Mouse (Mus musculus) midbrain, embryonic 16.5 days (tissue): ENCODE data around the gene Csmd2. TPM values are rescaled to one million over a fixed set of nuclear protein-coding genes. Genes with fewer than 3 reads are reported as not detected.
A peak's percentile ranks its signal among the peaks of the same experiment; 100 is the strongest.

Experiments used
- ATAC-seq: fragments of 200-750 bp; cut with Nextera tagmentation; 2 replicates; pipeline ENCODE4 v1.8.0; 2017; ENCODE audit warnings: moderate TSS enrichment
- H3K27ac ChIP-seq: fragments of 300-500 bp; sonication (generic); 2 replicates; pipeline ENCODE4 v1.5.1; 2014; ENCODE audit warnings: mild to moderate bottlenecking, low read length, mixed read lengths
- H3K27me3 ChIP-seq: fragments of 300-500 bp; sonication (generic); 2 replicates; pipeline ENCODE4 v1.6.1; 2014; ENCODE audit warnings: low read depth, low read length, mixed read lengths; ENCODE audit not compliant: control insufficient read depth, insufficient read depth
- H3K36me3 ChIP-seq: fragments of 300-500 bp; sonication (generic); 2 replicates; pipeline ENCODE4 v1.6.1; 2014; ENCODE audit warnings: mild to moderate bottlenecking, low read length, moderate library complexity, mixed read lengths; ENCODE audit not compliant: control insufficient read depth, insufficient read depth
- H3K4me1 ChIP-seq: fragments of 300-500 bp; sonication (generic); 2 replicates; pipeline ENCODE4 v1.6.1; 2014; ENCODE audit warnings: mild to moderate bottlenecking, low read length, mixed read lengths; ENCODE audit not compliant: control insufficient read depth, insufficient read depth
- H3K4me2 ChIP-seq: fragments of 300-500 bp; sonication (generic); 2 replicates; pipeline ENCODE4 v1.6.1; 2014; ENCODE audit warnings: mild to moderate bottlenecking, low read length, mixed read lengths
- H3K4me3 ChIP-seq: fragments of 300-500 bp; sonication (generic); 2 replicates; pipeline ENCODE4 v1.5.1; 2014; ENCODE audit warnings: low read depth, mild to moderate bottlenecking, low read length, moderate library complexity, mixed read lengths
- H3K9ac ChIP-seq: fragments of 300-500 bp; sonication (generic); 2 replicates; pipeline ENCODE4 v1.6.1; 2014; ENCODE audit warnings: low read depth, low read length, mixed read lengths
- H3K9me3 ChIP-seq: fragments of 300-500 bp; sonication (generic); replicated peaks from 2 replicates; pipeline ENCODE4 v1.6.1; 2014; ENCODE audit warnings: mild to moderate bottlenecking, low read length, mixed read lengths; ENCODE audit not compliant: control insufficient read depth, poor library complexity, severe bottlenecking
- WGBS: fragments of 180-500 bp; shearing (Covaris S2); extraction: QIAGEN DNeasy Blood & Tissue Kit; methylation state at CpG from one replicate; pipeline ENCODE4 v1.1.7; 2014; 5-methylcytosine and 5-hydroxymethylcytosine counted together
- polyA plus RNA-seq: library from polyadenylated mRNA; unstranded; fragments of >200 nt; fragmentation: Nextera tagmentation; extraction: Ambion mirVana; gene quantifications from 2 replicates; pipeline ENCODE4 v1.2.1, GENCODE M21; 2015

Gene Csmd2
- polyA plus RNA-seq, 1 experiment from 2014 or later = 13.7 TPM

DNA sequence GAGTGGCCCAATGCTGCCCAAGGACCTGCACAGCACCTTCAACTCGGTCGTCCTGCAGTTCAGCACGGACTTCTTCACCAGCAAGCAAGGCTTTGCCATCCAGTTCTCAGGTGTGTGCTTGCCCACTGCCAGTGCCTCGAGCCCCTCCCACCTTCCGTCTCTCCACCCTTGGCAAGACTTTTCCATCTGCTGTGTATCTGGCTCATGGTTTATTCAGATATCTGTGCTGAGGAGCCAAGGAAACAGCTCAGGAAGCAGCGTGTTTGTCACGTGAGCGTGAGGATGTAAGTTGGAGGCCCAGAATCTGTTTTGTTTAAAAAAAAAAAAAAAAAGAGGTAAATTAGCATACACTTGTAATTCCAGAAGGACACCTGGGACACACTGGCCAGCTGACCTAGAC, 455.1 kb downstream of the Csmd2 start:
- no peaks in the 10 kb centered on the region for H3K9me3 ChIP-seq
- H3K27me3 ChIP-seq = no peaks in the 10 kb centered on the region
- H3K4me2 ChIP-seq = no peak overlapping the region
- peaks cover 17% of the 10 kb centered on the region for H3K4me1 ChIP-seq
- ATAC-seq = no peak
- H3K4me3 ChIP-seq = no peak overlapping the region
- no peak overlapping the region for H3K9ac ChIP-seq
- 77% methylated on average over 8 of the region's 8 CpGs for WGBS
- peaks cover 6% of the 10 kb centered on the region; the same call in 1 of the 2 replicates for H3K36me3 ChIP-seq
- H3K27ac ChIP-seq = no peak overlapping the region

- no peak overlapping the region for H3K4me3 ChIP-seq
- H3K9me3 ChIP-seq = no peaks in the 10 kb centered on the region
- no peaks in the 10 kb centered on the region for H3K27me3 ChIP-seq
- H3K36me3 ChIP-seq = peaks cover 11% of the 10 kb centered on the region
- peak overlapping the region; percentile 34; the same call in 1 of the 2 replicates for H3K27ac ChIP-seq
- 36% methylated on average over 15 of the region's 15 CpGs for WGBS
- peaks cover 17% of the 10 kb centered on the region for H3K4me1 ChIP-seq
- H3K9ac ChIP-seq = no peak overlapping the region; the same call in 1 of the 2 replicates
- no peak overlapping the region for H3K4me2 ChIP-seq
- ATAC-seq = no peak
Measured at GRCm38 (mm10) chr4:128445514-128446260, 458.0 kb downstream of the Csmd2 start.

GRCm38 (mm10) chr4:128448831-128449431, 461.3 kb downstream of the Csmd2 start:
- no peak for ATAC-seq
- Histone ChIP-seq H3K4me3 (no peak overlapping the region), H3K9ac (no peak overlapping the region), H3K4me2 (no peak overlapping the region), H3K27ac (no peak overlapping the region), H3K9me3 (no peaks in the 10 kb centered on the region), H3K4me1 (peaks cover 25% of the 10 kb centered on the region), H3K36me3 (peaks cover 14% of the 10 kb centered on the region), H3K27me3 (no peaks in the 10 kb centered on the region)
- WGBS = 70% methylated on average over 12 of the region's 12 CpGs

DNA sequence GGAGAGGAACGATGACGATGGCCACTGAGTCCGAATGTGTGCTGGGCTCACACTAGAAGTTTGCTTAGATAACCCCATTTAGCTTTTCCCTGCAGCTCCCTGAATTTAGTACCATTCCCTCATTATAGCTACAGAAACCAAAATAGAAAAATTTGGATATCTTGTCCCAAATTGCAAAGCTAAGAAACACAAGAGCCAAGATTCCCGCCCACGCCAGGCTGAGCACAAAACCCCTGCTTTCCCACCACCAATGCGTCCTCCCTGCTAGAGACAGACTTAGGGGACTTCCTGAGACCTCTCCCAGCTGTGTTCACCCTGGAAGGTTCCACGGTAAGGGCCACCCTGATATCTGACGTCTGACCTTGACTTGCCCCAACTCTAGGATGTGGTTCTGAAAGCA, 462.5 kb downstream of the Csmd2 start:
- H3K4me3 ChIP-seq = no peak overlapping the region
- no peak for ATAC-seq
- H3K4me2 ChIP-seq = no peak overlapping the region
- no peak overlapping the region for H3K9ac ChIP-seq
- H3K27me3 ChIP-seq = no peaks in the 10 kb centered on the region
- no peak overlapping the region for H3K27ac ChIP-seq
- peaks cover 14% of the 10 kb centered on the region for H3K36me3 ChIP-seq
- WGBS = 91% methylated on average over 8 of the region's 8 CpGs
- H3K4me1 ChIP-seq = peaks cover 22% of the 10 kb centered on the region
- H3K9me3 ChIP-seq = no peaks in the 10 kb centered on the region

- Histone ChIP-seq H3K9me3 (no peaks in the 10 kb centered on the region), H3K4me2 (no peak overlapping the region), H3K27ac (peak overlapping the region; percentile 77), H3K4me1 (peaks cover 14% of the 10 kb centered on the region), H3K9ac (no peak overlapping the region; the same call in 1 of the 2 replicates), H3K4me3 (no peak overlapping the region), H3K27me3 (no peaks in the 10 kb centered on the region), H3K36me3 (peaks cover 14% of the 10 kb centered on the region)
- ATAC-seq = peak; percentile 82
- 20% methylated on average over 8 of the region's 8 CpGs for WGBS
Measured at GRCm38 (mm10) chr4:128450974-128451373, 463.3 kb downstream of the Csmd2 start.

DNA sequence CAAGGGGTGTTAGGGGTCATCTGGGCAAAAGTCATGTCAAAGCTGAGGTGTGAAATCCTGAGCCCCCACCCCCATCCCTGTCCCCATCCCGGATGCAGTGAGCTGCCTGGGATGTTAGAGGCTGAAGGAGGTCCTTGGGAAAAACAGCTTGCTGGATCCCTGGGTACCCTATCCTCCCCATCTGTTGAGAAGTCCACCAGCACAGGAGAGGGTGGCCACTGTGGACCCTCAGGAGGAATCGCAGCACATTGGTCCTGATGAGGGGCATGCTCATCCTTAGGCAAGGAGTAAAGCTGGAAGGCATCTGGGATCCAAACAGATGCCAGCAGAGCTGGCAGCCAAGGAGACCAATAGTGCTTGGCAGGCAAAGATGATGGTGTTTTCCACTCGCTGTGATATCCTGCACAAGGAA, 463.7 kb downstream of the Csmd2 start:
- H3K27ac ChIP-seq = peak overlapping the region; percentile 77
- H3K9ac ChIP-seq = no peak overlapping the region; the same call in 1 of the 2 replicates
- H3K36me3 ChIP-seq = peaks cover 14% of the 10 kb centered on the region
- H3K4me3 ChIP-seq = no peak overlapping the region
- H3K27me3 ChIP-seq = no peaks in the 10 kb centered on the region
- H3K4me1 ChIP-seq = peaks cover 10% of the 10 kb centered on the region
- 53% methylated on average over 3 of the region's 3 CpGs for WGBS
- H3K9me3 ChIP-seq = no peaks in the 10 kb centered on the region
- H3K4me2 ChIP-seq = no peak overlapping the region
- ATAC-seq = peak; percentile 30; the same call in 1 of the 2 replicates

DNA sequence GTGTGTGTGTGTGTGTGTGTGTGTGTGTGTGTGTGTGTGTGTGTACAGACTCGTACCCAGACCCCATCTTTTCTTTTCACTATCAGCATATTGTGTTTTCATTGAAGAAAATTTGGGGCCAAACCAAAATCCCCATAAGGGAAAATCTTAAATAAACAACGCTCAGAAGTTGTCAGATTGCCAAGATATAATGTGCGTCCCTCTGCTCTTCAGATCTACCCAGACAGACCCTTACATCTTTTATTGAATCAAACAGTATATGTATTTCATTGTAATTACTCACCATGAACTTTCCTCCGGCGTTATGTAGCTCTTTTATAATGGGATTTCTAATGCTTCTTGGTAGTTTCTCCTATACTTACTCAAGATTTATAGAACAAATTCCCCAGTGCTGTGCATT, 479.1 kb downstream of the Csmd2 start:
- WGBS = 91% methylated on average over 5 of the region's 5 CpGs
- Histone ChIP-seq H3K27ac (no peak overlapping the region), H3K4me1 (no peaks in the 10 kb centered on the region), H3K27me3 (no peaks in the 10 kb centered on the region), H3K36me3 (peaks cover 20% of the 10 kb centered on the region), H3K4me3 (no peak overlapping the region), H3K4me2 (no peak overlapping the region), H3K9me3 (no peaks in the 10 kb centered on the region), H3K9ac (no peak overlapping the region)
- no peak for ATAC-seq

GRCm38 (mm10) chr4:128468040-128468439, 480.4 kb downstream of the Csmd2 start:
- H3K4me1 ChIP-seq = no peaks in the 10 kb centered on the region
- H3K27ac ChIP-seq = no peak overlapping the region
- peaks cover 18% of the 10 kb centered on the region for H3K36me3 ChIP-seq
- ATAC-seq = no peak
- H3K4me3 ChIP-seq = no peak overlapping the region
- H3K27me3 ChIP-seq = no peaks in the 10 kb centered on the region
- 100% methylated on average over 1 of the region's 1 CpGs for WGBS
- H3K4me2 ChIP-seq = no peak overlapping the region
- H3K9ac ChIP-seq = no peak overlapping the region
- H3K9me3 ChIP-seq = no peaks in the 10 kb centered on the region

GRCm38 (mm10) chr4:128476249-128476648, 488.6 kb downstream of the Csmd2 start:
- Histone ChIP-seq H3K4me2 (no peak overlapping the region), H3K9ac (no peak overlapping the region), H3K4me3 (no peak overlapping the region), H3K4me1 (no peaks in the 10 kb centered on the region), H3K27me3 (no peaks in the 10 kb centered on the region), H3K27ac (no peak overlapping the region), H3K36me3 (peaks cover 23% of the 10 kb centered on the region), H3K9me3 (no peaks in the 10 kb centered on the region)
- 55% methylated on average over 5 of the region's 5 CpGs for WGBS
- no peak for ATAC-seq
